ENCODE assay signal across 8 mouse cellular contexts in the genomic region with DNA sequence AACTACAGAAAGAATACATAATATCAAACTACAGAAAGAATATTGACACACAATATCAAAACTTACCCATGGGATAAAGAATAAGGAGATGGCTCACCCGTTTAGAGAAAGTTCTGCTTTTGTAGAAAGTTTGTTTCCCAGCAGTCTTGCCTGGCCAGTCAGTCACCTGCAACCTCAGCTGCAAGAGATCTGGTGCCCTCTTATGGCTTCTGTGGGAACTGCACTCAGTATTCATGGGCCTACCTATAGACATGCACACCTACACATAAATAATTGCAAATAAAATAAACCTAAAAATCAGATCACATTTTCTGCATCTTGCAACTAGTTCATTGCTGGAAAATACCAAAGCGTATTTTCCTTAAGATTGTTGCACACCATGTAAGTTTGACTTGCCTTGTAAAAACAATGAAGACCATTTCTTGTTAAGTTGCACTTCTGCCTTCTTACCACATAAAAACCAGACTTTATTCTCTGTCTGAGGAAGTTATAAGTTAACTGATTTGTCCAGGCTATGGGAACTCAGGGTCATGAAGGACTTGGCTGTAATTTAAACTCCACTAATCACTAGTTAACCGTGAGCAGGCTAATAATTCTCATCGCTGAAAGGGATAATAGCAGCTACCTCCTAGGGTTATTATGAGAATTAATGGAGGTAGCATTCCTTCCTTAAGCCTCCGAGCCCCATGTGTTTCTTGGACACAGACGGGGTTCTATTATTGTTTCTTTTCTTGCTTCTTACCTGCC.
DNase-seq lines count a peak whose midpoint lies in the region; ATAC-seq and TF ChIP-seq lines count a peak whose summit lies in the region.

No protein-coding gene starts in this region.

- no peaks in the 10 kb centered on the region for H3K27me3 ChIP-seq in midbrain, postnatal 0 days (ENCODE audit: insufficient read depth, low read length)
- H3K27me3 ChIP-seq in midbrain, embryonic 10.5 days (ENCODE audit: low read depth, poor library complexity, severe bottlenecking) = no peaks in the 10 kb centered on the region
- H3K27me3 ChIP-seq in small intestine, adult 2 months (ENCODE audit: control insufficient read depth, insufficient read depth, low read length) = no peaks in the 10 kb centered on the region

- no peaks in the 10 kb centered on the region for H3K9me3 ChIP-seq in midbrain, postnatal 0 days (ENCODE audit: low read length)
- no peaks in the 10 kb centered on the region for H3K9me3 ChIP-seq in midbrain, embryonic 10.5 days (replicated peaks)

- peak; percentile 71 for TF ChIP-seq CTCF in midbrain, postnatal 0 days (IDR thresholded peaks at IDR 0.05)
- TF ChIP-seq CTCF in small intestine, adult 2 months (IDR thresholded peaks at IDR 0.05; ENCODE audit: extremely low read depth, insufficient read length, insufficient replicate concordance, low read depth, low read length) = peak; percentile 60; the same call in 1 of the 2 replicates

- H3K36me3 ChIP-seq in midbrain, postnatal 0 days (ENCODE audit: insufficient read depth, low read length) = no peaks in the 10 kb centered on the region
- no peaks in the 10 kb centered on the region for H3K36me3 ChIP-seq in midbrain, embryonic 10.5 days
- H3K36me3 ChIP-seq in small intestine, adult 2 months (ENCODE audit: control insufficient read depth, insufficient read depth, low read length) = no peaks in the 10 kb centered on the region

- WGBS in midbrain, postnatal 0 days = 82% methylated on average over 6 of the region's 6 CpGs
- WGBS in midbrain, embryonic 10.5 days = 89% methylated on average over 6 of the region's 6 CpGs
- WGBS in small intestine, adult 2 months = 84% methylated on average over 6 of the region's 6 CpGs

- H3K9ac ChIP-seq in midbrain, postnatal 0 days (replicated peaks; ENCODE audit: low read length, poor library complexity, severe bottlenecking) = no peak overlapping the region

- no peaks in the 10 kb centered on the region for H3K4me1 ChIP-seq in midbrain, postnatal 0 days (ENCODE audit: insufficient read depth, low read length)
- H3K4me1 ChIP-seq in midbrain, embryonic 10.5 days = peaks cover 17% of the 10 kb centered on the region
- no peaks in the 10 kb centered on the region for H3K4me1 ChIP-seq in small intestine, adult 2 months (ENCODE audit: control insufficient read depth, insufficient read depth, insufficient read length, low read length)

- no peak for ATAC-seq in midbrain, postnatal 0 days (ENCODE audit: low FRiP score)
- ATAC-seq in monocyte, adult 5-6 weeks (replicated peaks; ENCODE audit: insufficient number of reproducible peaks, low FRiP score, low TSS enrichment, poor library complexity, severe bottlenecking) = no peak

- no peak overlapping the region for H3K27ac ChIP-seq in midbrain, postnatal 0 days (ENCODE audit: low read depth, low read length)
- H3K27ac ChIP-seq in midbrain, embryonic 10.5 days (replicated peaks) = no peak overlapping the region
- H3K27ac ChIP-seq in small intestine, adult 2 months (ENCODE audit: insufficient read depth, low read depth, low read length) = no peak overlapping the region

- no peak for TF ChIP-seq POLR2A in small intestine, adult 2 months (IDR thresholded peaks at IDR 0.05; ENCODE audit: low read depth, low read length)

- no peak overlapping the region for H3K4me2 ChIP-seq in midbrain, postnatal 0 days (ENCODE audit: low read depth, low read length, poor library complexity, severe bottlenecking)

- peak; percentile 67 to 69 for DNase-seq in cerebellum, postnatal 10 days
- no peak for DNase-seq in cerebellum, adult 11-12 months
- DNase-seq in midbrain, postnatal 0 days (ENCODE audit: low spot score) = peak; percentile 35
- DNase-seq in midbrain, embryonic 10.5 days (ENCODE audit: low spot score) = no peak
- DNase-seq in c-Kit-positive CD71-positive TER-119-positive erythroid progenitor cells, embryonic 14.5 days (ENCODE audit: low spot score) = peak; percentile 25
- DNase-seq in kidney, postnatal 14 days = peak; percentile 81

- no peak overlapping the region for H3K4me3 ChIP-seq in midbrain, postnatal 0 days (ENCODE audit: low read depth, low read length)
- H3K4me3 ChIP-seq in midbrain, embryonic 10.5 days = no peak overlapping the region
- H3K4me3 ChIP-seq in small intestine, adult 2 months (ENCODE audit: low read depth, low read length) = no peak overlapping the region

Comparison
In these comparisons a context has a peak if more than half of its experiments do, and no peak if none do; other contexts are left out.
1. DNase-seq: peak in cerebellum, postnatal 10 days (2 of 2), midbrain, postnatal 0 days (single experiment), c-Kit-positive CD71-positive TER-119-positive erythroid progenitor cells, embryonic 14.5 days (single experiment) and kidney, postnatal 14 days (single experiment); none in cerebellum, adult 11-12 months (single experiment) and midbrain, embryonic 10.5 days (single experiment).